Mouse (Mus musculus) limb, embryonic 11.5 days (tissue): ENCODE measurements around the gene Rrp1b. TPM values are rescaled to one million over a fixed set of nuclear protein-coding genes. Genes with fewer than 3 reads are reported as not detected.

Experiments used
- ATAC-seq: fragments of 200-750 bp; cut with Nextera tagmentation; 2 replicates; pipeline ENCODE4 v1.8.0; 2017; ENCODE audit warnings: low read depth; ENCODE audit not compliant: insufficient number of reproducible peaks, low FRiP score, low TSS enrichment
- DNase-seq: peaks from one replicate; pipeline ENCODE4 v3.0.0-alpha.2; 2015; ENCODE audit warnings: low spot score
- H3K27ac ChIP-seq: fragments of 300-500 bp; sonication (generic); replicated peaks from 2 replicates; pipeline ENCODE4 v1.5.1; 2014; ENCODE audit warnings: low read depth, mild to moderate bottlenecking, low read length
- H3K27me3 ChIP-seq: fragments of 300-500 bp; sonication (generic); 2 replicates; pipeline ENCODE4 v1.6.1; 2014; ENCODE audit warnings: mild to moderate bottlenecking, low read length, mixed read lengths; ENCODE audit not compliant: control insufficient read depth, insufficient read depth
- H3K36me3 ChIP-seq: fragments of 300-500 bp; sonication (generic); 2 replicates; pipeline ENCODE4 v1.6.1; 2014; ENCODE audit warnings: mild to moderate bottlenecking, low read length, moderate library complexity, mixed read lengths; ENCODE audit not compliant: control insufficient read depth, insufficient read depth
- H3K4me1 ChIP-seq: fragments of 300-500 bp; sonication (generic); 2 replicates; pipeline ENCODE4 v1.6.1; 2014; ENCODE audit warnings: low read length, mixed read lengths; ENCODE audit not compliant: control insufficient read depth, insufficient read depth
- H3K4me2 ChIP-seq: fragments of 300-500 bp; sonication (generic); 2 replicates; pipeline ENCODE4 v1.6.1; 2014; ENCODE audit warnings: low read depth, mild to moderate bottlenecking, moderate library complexity; ENCODE audit not compliant: severe bottlenecking
- H3K4me3 ChIP-seq: fragments of 300-500 bp; sonication (generic); 2 replicates; pipeline ENCODE4 v1.5.1; 2014; ENCODE audit warnings: low read depth, low read length
- H3K9ac ChIP-seq: fragments of 300-500 bp; sonication (generic); 2 replicates; pipeline ENCODE4 v1.6.1; 2014; ENCODE audit warnings: mild to moderate bottlenecking, low read length
- H3K9me3 ChIP-seq: fragments of 300-500 bp; sonication (generic); 2 replicates; pipeline ENCODE4 v1.6.1; 2016; ENCODE audit warnings: low read length; ENCODE audit not compliant: control insufficient read depth
- WGBS: fragments of 180-500 bp; shearing (Covaris S2); extraction: QIAGEN DNeasy Blood & Tissue Kit; methylation state at CpG from one replicate; pipeline ENCODE4 v1.1.7; 2014; 5-methylcytosine and 5-hydroxymethylcytosine counted together
- polyA plus RNA-seq: library from polyadenylated mRNA; unstranded; fragments of >200 nt; fragmentation: Nextera tagmentation; extraction: Ambion mirVana; gene quantifications from 2 replicates; pipeline ENCODE4 v1.2.1, GENCODE M21; 2014

Gene Rrp1b
- polyA plus RNA-seq, 1 experiment from 2014 or later = 80.9 TPM

GRCm38 (mm10) chr17:32022551-32022950 lies 13.3 kb upstream of the Rrp1b start:
- no peak for ATAC-seq
- Histone ChIP-seq H3K36me3 (no peaks in the 10 kb centered on the region), H3K27me3 (no peaks in the 10 kb centered on the region), H3K4me3 (no peak overlapping the region), H3K4me1 (no peaks in the 10 kb centered on the region), H3K4me2 (no peak overlapping the region), H3K27ac (no peak overlapping the region), H3K9me3 (no peaks in the 10 kb centered on the region), H3K9ac (no peak overlapping the region)
- WGBS = 78% methylated on average over 6 of the region's 6 CpGs
- no peak for DNase-seq

DNA sequence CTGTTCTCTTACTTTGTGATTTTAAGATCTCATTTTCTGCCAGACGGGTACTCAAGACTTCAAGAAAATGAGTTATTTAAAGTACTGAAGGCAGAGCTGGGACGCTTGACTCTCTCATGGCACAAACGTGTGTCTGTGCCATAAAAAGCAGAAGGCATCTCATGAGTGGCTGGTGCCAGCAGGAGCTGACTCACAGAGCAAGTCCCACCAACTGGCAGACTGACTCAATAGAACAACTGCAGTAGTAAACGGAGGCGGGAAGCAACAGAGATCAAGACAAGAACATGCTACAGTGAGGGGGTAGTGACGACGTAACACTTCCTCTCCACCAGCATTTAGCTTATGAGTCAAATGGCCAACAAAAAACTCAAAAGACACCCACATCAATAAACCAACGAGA lies 12.8 kb upstream of the Rrp1b start:
- no peaks in the 10 kb centered on the region for H3K36me3 ChIP-seq
- DNase-seq (no peak), ATAC-seq (no peak)
- no peak overlapping the region for H3K9ac ChIP-seq
- WGBS = 67% methylated on average over 8 of the region's 8 CpGs
- no peak overlapping the region for H3K4me2 ChIP-seq
- H3K4me1 ChIP-seq = no peaks in the 10 kb centered on the region
- H3K27ac ChIP-seq = no peak overlapping the region
- H3K9me3 ChIP-seq = no peaks in the 10 kb centered on the region
- no peaks in the 10 kb centered on the region for H3K27me3 ChIP-seq
- H3K4me3 ChIP-seq = no peak overlapping the region

GRCm38 (mm10) chr17:32024671-32025073 lies 11.2 kb upstream of the Rrp1b start:
- H3K9me3 ChIP-seq = no peaks in the 10 kb centered on the region
- ATAC-seq (0 out of 2 replicates have a peak, but pooled peaks have one; percentile 31), DNase-seq (peak; percentile 51)
- 51% methylated on average over 5 of the region's 5 CpGs for WGBS
- H3K27ac ChIP-seq = no peak overlapping the region
- no peak overlapping the region for H3K4me3 ChIP-seq
- no peaks in the 10 kb centered on the region for H3K27me3 ChIP-seq
- H3K9ac ChIP-seq = no peak overlapping the region
- H3K36me3 ChIP-seq = no peaks in the 10 kb centered on the region
- no peak overlapping the region for H3K4me2 ChIP-seq
- no peaks in the 10 kb centered on the region for H3K4me1 ChIP-seq

DNA sequence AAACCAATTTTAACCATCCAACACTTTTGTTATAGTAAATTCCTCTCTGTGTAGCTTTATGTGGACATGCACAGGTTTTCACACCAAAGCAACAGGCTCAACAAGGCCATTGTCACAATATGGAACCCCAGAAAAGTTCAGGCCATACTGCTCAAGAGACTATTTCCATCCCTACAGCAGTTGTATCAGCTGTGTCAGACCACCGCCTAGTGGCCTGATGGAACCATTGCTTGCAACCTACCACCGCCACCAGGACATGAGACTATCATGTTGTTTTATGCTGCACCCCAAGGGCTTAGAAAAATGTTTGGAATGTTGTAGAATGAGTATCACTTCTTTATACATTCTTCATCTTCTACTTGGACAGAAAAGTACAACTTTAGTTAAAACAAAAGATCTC lies 10.5 kb upstream of the Rrp1b start:
- Histone ChIP-seq H3K9me3 (no peaks in the 10 kb centered on the region), H3K4me2 (no peak overlapping the region), H3K4me3 (no peak overlapping the region), H3K9ac (no peak overlapping the region), H3K4me1 (no peaks in the 10 kb centered on the region), H3K27me3 (no peaks in the 10 kb centered on the region), H3K27ac (no peak overlapping the region), H3K36me3 (no peaks in the 10 kb centered on the region)
- ATAC-seq (no peak), DNase-seq (peak; percentile 77)
- WGBS = 8% methylated on average over 2 of the region's 2 CpGs

GRCm38 (mm10) chr17:32027666-32028065 lies 8.2 kb upstream of the Rrp1b start:
- Histone ChIP-seq H3K4me1 (no peaks in the 10 kb centered on the region), H3K9ac (no peak overlapping the region), H3K36me3 (no peaks in the 10 kb centered on the region), H3K9me3 (no peaks in the 10 kb centered on the region), H3K27me3 (no peaks in the 10 kb centered on the region), H3K27ac (no peak overlapping the region), H3K4me3 (no peak overlapping the region), H3K4me2 (no peak overlapping the region)
- ATAC-seq (no peak), DNase-seq (no peak)
- 32% methylated on average over 3 of the region's 3 CpGs for WGBS

DNA sequence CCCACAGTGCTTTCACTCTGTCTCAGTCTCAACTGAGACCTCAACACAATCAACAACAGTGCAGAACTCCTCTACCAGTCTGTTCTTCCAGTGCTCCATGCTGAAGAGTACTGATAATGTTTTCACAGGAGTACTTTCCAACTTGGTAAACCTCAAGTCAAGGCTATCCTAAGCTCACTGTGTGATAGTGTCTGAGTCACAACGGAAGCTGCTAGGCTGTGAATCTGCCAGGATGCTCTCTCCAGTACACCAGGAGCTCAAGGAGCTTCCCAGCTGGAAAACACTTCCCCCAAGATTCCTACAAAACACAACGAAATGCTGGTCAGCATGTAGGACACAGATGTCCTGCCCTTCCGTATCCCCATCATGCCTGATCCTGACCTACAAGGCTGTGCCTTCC lies 7.6 kb upstream of the Rrp1b start:
- no peaks in the 10 kb centered on the region for H3K9me3 ChIP-seq
- no peaks in the 10 kb centered on the region for H3K4me1 ChIP-seq
- no peak overlapping the region for H3K27ac ChIP-seq
- H3K9ac ChIP-seq = no peak overlapping the region
- no peaks in the 10 kb centered on the region for H3K27me3 ChIP-seq
- WGBS = 86% methylated on average over 3 of the region's 3 CpGs
- no peaks in the 10 kb centered on the region for H3K36me3 ChIP-seq
- no peak overlapping the region for H3K4me3 ChIP-seq
- H3K4me2 ChIP-seq = no peak overlapping the region
- DNase-seq (no peak), ATAC-seq (no peak)

DNA sequence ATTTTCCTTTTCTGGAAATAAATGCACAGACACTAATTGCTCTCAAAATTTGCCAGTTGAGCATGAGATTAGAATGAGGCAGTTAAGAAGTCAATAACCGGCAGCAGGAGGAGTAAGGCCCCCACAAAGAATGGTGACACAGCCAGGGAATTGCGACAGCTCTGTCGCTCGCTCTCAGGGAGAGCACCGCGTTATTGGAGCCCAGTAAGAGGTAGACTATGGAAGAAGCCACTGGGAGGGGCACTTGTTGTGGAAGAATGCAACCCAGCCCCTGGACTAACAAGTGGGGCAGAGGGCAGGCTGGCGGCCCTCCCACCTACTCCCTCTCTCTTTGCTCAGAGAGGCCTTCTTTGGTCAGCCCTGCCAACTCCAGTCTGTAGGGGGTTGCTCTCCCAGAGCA lies 4.2 kb upstream of the Rrp1b start:
- no peaks in the 10 kb centered on the region for H3K9me3 ChIP-seq
- ATAC-seq (no peak), DNase-seq (no peak)
- no peak overlapping the region for H3K27ac ChIP-seq
- no peaks in the 10 kb centered on the region for H3K27me3 ChIP-seq
- H3K4me1 ChIP-seq = 0 out of 2 replicates have a peak, but pooled peaks cover 3% of the 10 kb centered on the region
- 58% methylated on average over 7 of the region's 7 CpGs for WGBS
- H3K4me2 ChIP-seq = no peak overlapping the region
- no peaks in the 10 kb centered on the region for H3K36me3 ChIP-seq
- no peak overlapping the region for H3K9ac ChIP-seq
- H3K4me3 ChIP-seq = no peak overlapping the region

GRCm38 (mm10) chr17:32034322-32034721 lies 1.6 kb upstream of the Rrp1b start:
- Histone ChIP-seq H3K27me3 (no peaks in the 10 kb centered on the region), H3K9me3 (no peaks in the 10 kb centered on the region), H3K4me3 (no peak overlapping the region), H3K36me3 (no peaks in the 10 kb centered on the region), H3K4me2 (no peak overlapping the region), H3K9ac (no peak overlapping the region), H3K27ac (no peak overlapping the region), H3K4me1 (peaks cover 11% of the 10 kb centered on the region; the same call in 1 of the 2 replicates)
- whole genome bisulfite sequencing = 85% methylated on average over 23 of the region's 23 CpGs
- DNase-seq (no peak), ATAC-seq (no peak)
